Mouse (Mus musculus): ENCODE measurements around the gene Myd88.

DNA sequence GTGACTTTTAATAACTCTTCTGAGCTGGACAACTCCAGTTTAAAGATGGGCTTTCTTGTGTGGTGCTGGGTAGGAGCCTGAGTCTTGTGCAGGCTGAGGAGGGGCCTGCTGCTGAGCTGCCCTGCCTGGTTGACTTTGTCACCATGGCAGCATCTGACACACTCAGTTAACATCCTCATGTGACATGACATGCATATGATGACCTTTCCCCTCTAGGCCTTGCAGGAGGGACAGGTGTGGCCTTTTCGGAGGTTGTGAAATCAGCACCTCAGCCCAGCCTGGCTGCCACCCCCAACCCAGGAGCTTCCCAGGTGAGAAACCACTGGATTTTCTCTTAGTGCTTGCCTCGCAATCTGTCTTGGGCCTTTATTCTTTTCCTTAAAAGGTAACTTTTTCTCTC, 49.0 kb upstream of the Myd88 start:
- TF ChIP-seq CTCF (IDR thresholded peaks at IDR 0.05; ENCODE audit: low read depth, low read length) (no peak), TAL1 (conservative IDR thresholded peaks at IDR 0.05; ENCODE audit: low read depth, low read length) (no peak)

Data from G1E (cell line).